Mouse (Mus musculus) midbrain, embryonic 16.5 days (tissue): ENCODE measurements at regions not wholly inside any gene's neighbourhood (a gene's known extent, or its start where the extent isn't known, plus 50 kb on each side); places are given as distances from the start of the nearest gene placed in this dataset.

Experiments used
- ATAC-seq: fragments of 200-750 bp; cut with Nextera tagmentation; 2 replicates; pipeline ENCODE4 v1.8.0; 2017; ENCODE audit warnings: moderate TSS enrichment
- H3K27ac ChIP-seq: fragments of 300-500 bp; sonication (generic); 2 replicates; pipeline ENCODE4 v1.5.1; 2014; ENCODE audit warnings: mild to moderate bottlenecking, low read length, mixed read lengths
- H3K27me3 ChIP-seq: fragments of 300-500 bp; sonication (generic); 2 replicates; pipeline ENCODE4 v1.6.1; 2014; ENCODE audit warnings: low read depth, low read length, mixed read lengths; ENCODE audit not compliant: control insufficient read depth, insufficient read depth
- H3K36me3 ChIP-seq: fragments of 300-500 bp; sonication (generic); 2 replicates; pipeline ENCODE4 v1.6.1; 2014; ENCODE audit warnings: mild to moderate bottlenecking, low read length, moderate library complexity, mixed read lengths; ENCODE audit not compliant: control insufficient read depth, insufficient read depth
- H3K4me1 ChIP-seq: fragments of 300-500 bp; sonication (generic); 2 replicates; pipeline ENCODE4 v1.6.1; 2014; ENCODE audit warnings: mild to moderate bottlenecking, low read length, mixed read lengths; ENCODE audit not compliant: control insufficient read depth, insufficient read depth
- H3K4me2 ChIP-seq: fragments of 300-500 bp; sonication (generic); 2 replicates; pipeline ENCODE4 v1.6.1; 2014; ENCODE audit warnings: mild to moderate bottlenecking, low read length, mixed read lengths
- H3K4me3 ChIP-seq: fragments of 300-500 bp; sonication (generic); 2 replicates; pipeline ENCODE4 v1.5.1; 2014; ENCODE audit warnings: low read depth, mild to moderate bottlenecking, low read length, moderate library complexity, mixed read lengths
- H3K9ac ChIP-seq: fragments of 300-500 bp; sonication (generic); 2 replicates; pipeline ENCODE4 v1.6.1; 2014; ENCODE audit warnings: low read depth, low read length, mixed read lengths
- H3K9me3 ChIP-seq: fragments of 300-500 bp; sonication (generic); replicated peaks from 2 replicates; pipeline ENCODE4 v1.6.1; 2014; ENCODE audit warnings: mild to moderate bottlenecking, low read length, mixed read lengths; ENCODE audit not compliant: control insufficient read depth, poor library complexity, severe bottlenecking
- WGBS: fragments of 180-500 bp; shearing (Covaris S2); extraction: QIAGEN DNeasy Blood & Tissue Kit; methylation state at CpG from one replicate; pipeline ENCODE4 v1.1.7; 2014; 5-methylcytosine and 5-hydroxymethylcytosine counted together

- Histone ChIP-seq H3K27ac (no peak overlapping the region), H3K9me3 (0 out of 2 replicates have a peak, but pooled peaks cover under 1% of the 10 kb centered on the region), H3K9ac (no peak overlapping the region), H3K27me3 (no peaks in the 10 kb centered on the region), H3K36me3 (no peaks in the 10 kb centered on the region), H3K4me2 (no peak overlapping the region), H3K4me3 (no peak overlapping the region), H3K4me1 (0 out of 2 replicates have a peak, but pooled peaks cover 2% of the 10 kb centered on the region)
- WGBS, result 77% methylated on average over 7 of the region's 7 CpGs
- ATAC-seq, result peak; percentile 25; the same call in 1 of the 2 replicates
Measured at GRCm38 (mm10) chr3:66564268-66565245, 267.9 kb upstream of the Veph1 start.

GRCm38 (mm10) chr3:66563329-66563728 lies 266.7 kb upstream of the Veph1 start:
- no peak for ATAC-seq
- Histone ChIP-seq H3K9me3 (0 out of 2 replicates have a peak, but pooled peaks cover 2% of the 10 kb centered on the region), H3K4me1 (0 out of 2 replicates have a peak, but pooled peaks cover 2% of the 10 kb centered on the region), H3K27me3 (no peaks in the 10 kb centered on the region), H3K36me3 (no peaks in the 10 kb centered on the region), H3K4me2 (no peak overlapping the region), H3K9ac (no peak overlapping the region), H3K27ac (no peak overlapping the region), H3K4me3 (no peak overlapping the region)
- WGBS, result 83% methylated on average over 2 of the region's 2 CpGs

- no peaks in the 10 kb centered on the region for H3K36me3 ChIP-seq
- ATAC-seq, result no peak
- no peak overlapping the region for H3K9ac ChIP-seq
- H3K4me2 ChIP-seq, result no peak overlapping the region
- 93% methylated on average over 1 of the region's 1 CpGs for WGBS
- H3K4me3 ChIP-seq, result no peak overlapping the region
- no peaks in the 10 kb centered on the region for H3K27me3 ChIP-seq
- no peak overlapping the region for H3K27ac ChIP-seq
- H3K9me3 ChIP-seq, result 0 out of 2 replicates have a peak, but pooled peaks cover 2% of the 10 kb centered on the region
- H3K4me1 ChIP-seq, result no peaks in the 10 kb centered on the region
Measured at GRCm38 (mm10) chr3:66555538-66555937, 258.9 kb upstream of the Veph1 start.

- ATAC-seq, result no peak
- Histone ChIP-seq H3K4me1 (no peaks in the 10 kb centered on the region), H3K4me3 (no peak overlapping the region), H3K27me3 (no peaks in the 10 kb centered on the region; the same call in 1 of the 2 replicates), H3K9ac (no peak overlapping the region), H3K27ac (no peak overlapping the region), H3K9me3 (no peaks in the 10 kb centered on the region), H3K36me3 (no peaks in the 10 kb centered on the region), H3K4me2 (no peak overlapping the region)
Measured at GRCm38 (mm10) chr3:66550920-66551319, 254.3 kb upstream of the Veph1 start.

- Histone ChIP-seq H3K9ac (no peak overlapping the region), H3K36me3 (no peaks in the 10 kb centered on the region), H3K4me1 (no peaks in the 10 kb centered on the region), H3K27me3 (no peaks in the 10 kb centered on the region; the same call in 1 of the 2 replicates), H3K27ac (no peak overlapping the region), H3K9me3 (peaks cover 4% of the 10 kb centered on the region), H3K4me2 (no peak overlapping the region), H3K4me3 (no peak overlapping the region)
- 93% methylated on average over 4 of the region's 4 CpGs for WGBS
- ATAC-seq, result no peak
Measured at GRCm38 (mm10) chr3:66546576-66546975, 249.9 kb upstream of the Veph1 start.

GRCm38 (mm10) chr3:66544139-66544933 lies 247.7 kb upstream of the Veph1 start:
- 86% methylated on average over 5 of the region's 5 CpGs for WGBS
- Histone ChIP-seq H3K27me3 (no peaks in the 10 kb centered on the region; the same call in 1 of the 2 replicates), H3K27ac (no peak overlapping the region), H3K36me3 (no peaks in the 10 kb centered on the region), H3K4me1 (no peaks in the 10 kb centered on the region), H3K9me3 (peaks cover 4% of the 10 kb centered on the region), H3K4me3 (no peak overlapping the region), H3K9ac (no peak overlapping the region), H3K4me2 (no peak overlapping the region)
- no peak for ATAC-seq

GRCm38 (mm10) chr3:66542865-66543264 lies 246.2 kb upstream of the Veph1 start:
- H3K4me2 ChIP-seq, result no peak overlapping the region
- no peak overlapping the region for H3K4me3 ChIP-seq
- H3K9me3 ChIP-seq, result peaks cover 4% of the 10 kb centered on the region
- no peaks in the 10 kb centered on the region for H3K27me3 ChIP-seq
- no peak for ATAC-seq
- no peaks in the 10 kb centered on the region for H3K36me3 ChIP-seq
- no peak overlapping the region for H3K27ac ChIP-seq
- H3K4me1 ChIP-seq, result peaks cover 6% of the 10 kb centered on the region
- no peak overlapping the region for H3K9ac ChIP-seq
- 83% methylated on average over 3 of the region's 3 CpGs for WGBS

GRCm38 (mm10) chr3:66537913-66538312 lies 241.3 kb upstream of the Veph1 start:
- H3K36me3 ChIP-seq, result no peaks in the 10 kb centered on the region
- H3K4me2 ChIP-seq, result peak overlapping the region; percentile 21
- H3K9ac ChIP-seq, result peak overlapping the region; percentile 7; the same call in 1 of the 2 replicates
- 24% methylated on average over 7 of the region's 7 CpGs for WGBS
- peak overlapping the region; percentile 67 for H3K27ac ChIP-seq
- H3K27me3 ChIP-seq, result no peaks in the 10 kb centered on the region
- peaks cover 4% of the 10 kb centered on the region for H3K9me3 ChIP-seq
- peaks cover 23% of the 10 kb centered on the region for H3K4me1 ChIP-seq
- no peak overlapping the region for H3K4me3 ChIP-seq
- ATAC-seq, result peak; percentile 71
